Mouse (Mus musculus) cerebellum, adult 8-10 months (tissue): ENCODE results near the gene Gm49450.
"Not testable (repeated sequence)": the region's sequence is repeated elsewhere in the genome, so short reads cannot be mapped to it uniquely, and the experiment has no call there.

Experiments
- DNase-seq: peaks from one replicate; pipeline ENCODE4 v3.0.0; 2022

The Gm49450 gene

GRCm38 (mm10) chr15:98923031-98923537 lies 30.3 kb downstream of the Gm49450 start:
- no peak for DNase-seq

DNA sequence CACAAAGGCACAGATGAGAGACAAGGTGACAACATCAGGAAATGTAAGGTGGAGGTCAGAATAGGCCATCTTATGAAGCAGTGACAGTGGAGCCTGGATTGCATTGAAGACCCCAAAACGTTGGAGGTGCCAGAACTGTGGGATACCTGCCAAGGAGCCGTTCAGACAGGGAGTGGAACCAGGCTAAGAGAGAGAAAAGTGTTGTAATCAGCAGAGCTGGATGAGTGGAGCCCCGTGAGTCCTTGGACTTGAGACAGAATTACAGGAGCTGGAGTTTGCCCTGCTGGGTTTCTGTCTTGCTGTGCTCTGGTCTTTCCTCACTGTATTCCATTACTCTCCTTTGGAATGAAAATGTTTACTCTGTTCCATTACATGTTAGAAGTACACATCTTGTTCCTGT lies 30.8 kb downstream of the Gm49450 start:
- no peak for DNase-seq

DNA sequence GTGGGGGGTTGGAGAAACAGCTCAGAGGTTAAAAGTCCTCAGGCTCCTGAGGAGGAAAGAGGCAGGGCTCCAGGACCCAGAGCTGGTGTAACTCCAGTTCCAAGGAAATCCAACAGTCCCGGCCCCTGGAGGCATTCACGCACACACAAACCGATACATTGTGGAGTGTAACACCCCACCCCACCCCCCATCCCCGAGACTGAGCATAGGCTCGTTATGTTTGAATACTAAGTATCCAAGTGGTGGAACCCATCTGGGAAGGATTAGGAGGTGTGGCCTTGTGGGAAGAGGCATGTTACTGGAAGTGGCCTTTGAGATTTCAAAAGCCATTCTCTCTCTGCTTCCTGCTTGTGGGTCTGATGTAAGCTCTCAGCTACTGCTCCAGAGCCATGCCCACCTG lies 31.8 kb downstream of the Gm49450 start:
- DNase-seq, result no peak

GRCm38 (mm10) chr15:98918499-98918895 lies 34.9 kb downstream of the Gm49450 start:
- not testable (repeated sequence) for DNase-seq

DNA sequence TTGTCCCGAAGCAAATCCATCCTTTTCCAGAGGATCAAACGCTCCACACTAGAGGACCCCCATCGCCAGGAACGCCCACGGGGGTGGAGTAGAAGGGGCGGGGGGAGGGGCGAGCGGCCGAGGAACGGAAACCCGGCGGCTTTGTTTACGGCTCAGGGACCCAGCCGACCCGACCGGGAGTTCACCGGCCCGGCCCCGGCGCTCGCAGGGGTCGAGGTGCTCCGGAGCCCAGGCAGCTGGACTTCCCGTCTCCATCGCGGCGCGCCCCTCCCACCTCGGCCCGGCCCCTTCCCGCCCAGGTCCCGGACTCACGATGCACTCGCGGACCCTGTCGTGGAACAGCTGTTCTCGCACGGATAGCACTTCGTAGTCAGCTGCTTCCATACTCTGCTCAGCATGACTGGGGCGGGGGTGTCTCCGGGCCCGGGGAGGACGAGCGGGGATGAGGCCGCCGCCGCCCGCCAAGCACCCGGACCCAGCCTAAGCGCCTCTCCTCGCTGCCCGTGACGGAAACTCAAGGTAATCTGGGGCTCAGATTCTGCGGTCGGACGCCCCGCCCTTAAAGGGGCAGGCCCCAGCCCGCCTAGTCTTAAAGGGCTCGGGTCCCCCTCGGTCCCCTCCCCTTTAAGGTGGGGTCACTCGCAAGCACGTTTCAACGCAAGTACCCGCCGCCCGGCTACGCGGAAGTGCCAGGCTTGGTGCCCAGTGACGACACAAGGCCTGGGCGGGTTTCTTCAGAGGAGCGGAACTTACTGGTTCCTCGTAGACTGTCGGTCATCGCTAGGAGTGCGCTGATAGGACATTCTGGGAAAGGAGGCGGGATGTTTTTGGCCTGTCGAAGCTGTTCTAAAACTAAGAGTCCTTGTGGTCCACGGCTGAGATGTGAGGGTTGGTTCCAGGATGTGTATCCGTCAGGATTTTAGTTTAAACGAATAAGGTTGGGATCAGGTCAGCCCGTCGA lies 35.5 kb downstream of the Gm49450 start, which contains the start of gene Lmbr1l:
Lmbr1l (minus strand) TSS at position 694 of the 961 bp plus-strand sequence.
- DNase-seq, result peak; percentile 98

DNA sequence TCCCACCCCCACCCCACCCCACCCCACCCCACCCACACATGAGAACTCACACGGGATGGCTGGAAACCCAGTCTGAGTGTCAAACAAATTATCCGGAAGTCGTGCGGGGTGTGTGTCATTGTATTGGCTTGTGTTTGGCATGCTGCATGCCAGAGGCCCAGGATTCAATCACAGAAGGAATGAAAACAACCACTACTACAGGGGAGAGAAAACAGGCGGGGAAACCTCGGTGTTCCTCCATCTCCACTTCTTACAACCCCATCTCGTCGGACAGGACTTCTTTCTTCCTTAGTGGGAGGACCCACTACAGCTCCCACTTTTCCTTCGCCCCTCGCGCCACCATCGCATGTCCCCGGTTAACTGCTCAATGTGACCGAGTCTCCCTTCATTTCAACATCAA lies 36.3 kb downstream of the Gm49450 start:
- no peak for DNase-seq

DNA sequence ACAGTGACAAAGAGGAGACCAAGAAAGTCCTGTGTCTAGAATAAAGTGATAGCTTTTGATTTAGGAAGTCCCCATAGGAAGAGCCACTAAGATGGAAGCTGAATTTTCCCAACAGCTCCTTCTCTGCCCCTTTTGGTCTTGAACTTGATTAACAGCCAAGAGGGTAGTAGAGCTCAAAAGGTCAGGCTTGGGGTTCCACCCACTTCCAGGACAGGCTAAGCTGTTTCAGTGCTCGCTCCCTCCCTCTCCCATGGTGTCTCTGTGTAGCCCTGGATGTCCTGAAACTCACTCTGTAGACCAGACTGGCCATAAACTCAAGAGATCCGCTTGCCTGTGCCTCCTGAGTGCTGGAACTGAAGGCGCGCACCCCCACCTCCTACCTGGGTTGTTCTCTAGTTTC lies 37.3 kb downstream of the Gm49450 start:
- no peak for DNase-seq

DNA sequence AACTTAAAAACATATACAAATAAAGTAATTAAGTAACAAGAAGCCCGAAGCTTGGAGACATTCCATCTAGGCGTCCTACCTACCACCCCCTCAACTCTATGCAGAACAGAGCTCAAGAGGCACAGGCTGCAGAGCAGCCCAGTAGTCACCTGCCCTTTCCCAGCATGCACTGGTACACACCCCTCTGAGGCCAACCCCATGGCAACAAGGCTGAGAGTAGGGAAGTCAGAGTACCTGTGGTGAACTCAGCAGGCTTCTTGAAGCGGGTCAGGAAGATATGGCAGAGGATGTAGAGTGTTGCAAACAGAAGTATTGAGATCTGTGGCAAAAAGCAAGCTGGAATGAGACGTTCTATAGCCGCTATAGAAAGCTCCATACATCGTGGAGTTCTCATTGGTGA lies 38.4 kb downstream of the Gm49450 start:
- DNase-seq, result no peak

DNA sequence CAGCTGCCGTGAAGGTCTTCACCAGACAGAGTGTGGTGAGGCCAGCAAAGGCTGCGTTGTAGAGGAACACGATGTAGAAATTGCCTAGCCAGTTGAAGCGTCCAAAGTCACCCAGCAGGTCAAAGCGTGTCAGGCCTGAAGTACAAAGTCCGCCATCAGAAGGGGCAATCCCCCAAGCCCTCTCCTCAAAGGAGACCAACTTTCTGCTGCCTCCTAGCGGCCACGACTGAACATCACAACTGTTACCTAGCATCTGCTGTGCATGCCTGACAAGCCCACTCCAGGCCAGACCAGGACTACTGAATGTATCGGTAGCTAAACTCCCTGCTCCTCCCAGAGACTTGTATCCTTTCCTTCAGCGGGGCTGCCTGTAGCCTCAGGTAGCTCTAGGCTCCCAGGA lies 48.7 kb downstream of the Gm49450 start:
- no peak for DNase-seq

DNA sequence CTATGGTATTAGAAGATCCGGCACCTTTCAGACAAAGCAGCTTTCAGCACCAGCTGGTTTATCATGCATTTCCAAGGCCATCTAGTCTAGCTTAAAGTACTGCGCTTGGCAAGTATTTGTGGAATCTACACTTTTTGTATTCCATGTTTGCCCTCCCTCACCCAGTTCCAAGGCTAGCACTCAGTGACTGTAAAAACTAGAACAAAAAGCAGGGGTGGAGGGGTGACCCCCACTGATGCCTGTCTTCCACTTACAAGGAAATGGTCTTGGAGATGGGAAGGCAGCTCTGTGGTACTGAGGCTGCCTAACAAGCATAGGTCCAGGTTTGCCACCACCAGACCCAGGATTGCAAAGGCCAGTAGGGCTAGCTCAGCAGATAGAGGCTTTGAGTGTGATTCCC lies 50.8 kb downstream of the Gm49450 start:
- DNase-seq, result no peak

DNA sequence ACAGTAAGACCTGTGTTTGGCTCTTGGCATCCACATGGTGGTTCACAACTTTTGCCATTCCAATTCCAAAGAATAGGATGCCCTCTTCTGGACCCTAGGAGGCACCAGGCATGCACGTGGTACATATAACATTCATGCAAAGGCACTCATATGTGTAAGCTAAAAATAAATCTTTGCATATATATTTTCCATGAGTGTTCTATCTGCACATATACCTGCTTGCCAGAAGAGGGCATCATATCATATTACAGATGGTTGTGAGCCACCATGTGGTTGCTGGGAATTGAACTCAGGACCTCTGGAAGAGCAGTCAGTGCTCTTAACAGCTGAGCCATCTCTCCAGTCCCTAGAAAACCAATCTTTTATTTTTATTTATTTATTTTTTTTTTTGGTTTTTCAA lies 51.8 kb downstream of the Gm49450 start:
- no peak for DNase-seq

GRCm38 (mm10) chr15:98897928-98898800 lies 55.2 kb downstream of the Gm49450 start, which contains the start of gene Dhh:
TSS of gene Dhh (minus strand) at chr15:98898540.
- no peak for DNase-seq

GRCm38 (mm10) chr15:98897495-98897894 lies 55.9 kb downstream of the Gm49450 start:
- no peak for DNase-seq

GRCm38 (mm10) chr15:98895635-98896589 lies 57.4 kb downstream of the Gm49450 start:
- no peak for DNase-seq

- no peak for DNase-seq
These were observed 58.4 kb downstream of the Gm49450 start for GRCm38 (mm10) chr15:98894746-98895634.

DNA sequence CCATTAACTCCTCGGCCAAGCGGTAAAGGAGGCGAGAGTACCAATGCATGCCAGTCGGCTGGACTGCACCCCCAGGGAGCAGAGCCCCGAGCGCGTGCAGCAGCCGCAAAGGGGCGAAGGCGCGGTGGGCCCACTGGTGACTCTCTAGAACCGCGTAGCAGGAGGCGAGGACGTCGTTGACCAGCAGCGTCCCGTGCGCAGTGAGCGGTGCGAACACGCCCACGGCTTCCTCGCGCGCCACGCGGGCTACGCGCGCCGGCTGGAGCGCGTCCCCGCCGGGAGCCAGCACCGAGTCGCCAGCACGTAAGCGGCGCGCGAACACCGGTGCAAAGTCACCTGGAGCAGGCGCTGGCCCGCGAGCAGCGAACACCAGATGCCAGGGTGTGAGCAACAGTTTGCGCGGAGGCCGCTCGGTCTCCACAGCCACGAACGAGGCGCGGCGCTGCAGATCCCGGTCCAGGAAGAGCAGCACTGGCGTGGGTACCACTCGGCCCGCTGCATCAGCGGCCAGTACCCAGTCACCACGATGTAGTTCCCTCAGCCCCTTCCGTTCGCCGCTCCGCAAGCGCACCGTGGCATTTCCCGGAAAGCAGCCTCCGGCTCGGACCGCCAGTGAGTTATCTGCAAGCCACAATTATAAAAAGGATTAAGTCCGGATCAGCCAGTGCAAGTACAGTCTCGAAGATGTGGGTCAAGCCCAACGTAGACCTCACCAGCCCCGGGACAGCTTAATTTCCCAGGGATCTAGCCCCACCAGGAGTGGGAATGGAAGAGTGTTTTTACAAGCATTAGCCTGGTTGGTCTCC lies 59.2 kb downstream of the Gm49450 start, which contains the start of gene Rhebl1:
Rhebl1 (minus strand) TSS at position 601 of the 806 bp plus-strand sequence.
- DNase-seq, result peak; percentile 43

- DNase-seq, result no peak
These were observed 60.3 kb downstream of the Gm49450 start for GRCm38 (mm10) chr15:98893036-98893435.

GRCm38 (mm10) chr15:98891907-98892606 lies 61.3 kb downstream of the Gm49450 start:
- peak; percentile 63 for DNase-seq

DNA sequence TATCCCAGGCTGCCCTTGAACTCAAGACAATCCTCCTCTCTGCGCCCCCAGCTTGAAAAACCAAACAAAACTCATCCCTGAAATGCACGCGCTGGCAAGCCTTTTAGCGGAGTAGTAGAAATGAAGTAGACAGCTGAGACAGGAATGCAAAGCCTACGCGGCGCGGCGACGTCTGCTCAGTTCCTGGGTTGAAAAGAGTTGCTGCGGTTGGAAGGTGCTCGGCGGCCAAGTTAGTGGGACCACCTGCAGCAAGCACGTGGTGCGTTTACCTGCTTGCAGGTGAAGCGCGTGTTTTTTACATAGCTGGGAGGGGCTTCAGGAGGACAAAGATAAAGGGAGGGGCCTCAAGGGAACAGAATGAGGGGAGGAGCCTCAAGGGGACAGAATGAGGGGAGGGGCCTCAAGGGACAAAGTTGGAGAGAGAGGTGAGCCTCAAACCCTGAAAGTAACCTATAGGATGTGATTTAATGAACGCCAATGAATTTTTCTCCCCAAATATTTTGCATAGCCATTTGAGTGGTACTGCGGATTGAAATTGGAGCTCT lies 62.1 kb downstream of the Gm49450 start:
- no peak for DNase-seq
